Mouse (Mus musculus) G1E (cell line): ENCODE results near the gene Spen.

Source experiments
- CTCF ChIP-seq: IDR thresholded peaks from 2 replicates; pipeline ENCODE4 v1.5.1; 2012; ENCODE audit warnings: low read depth, low read length, inconsistent platforms, mixed read lengths
- GATA2 ChIP-seq: IDR thresholded peaks from 2 replicates; pipeline ENCODE4 v1.6.1; 2012; ENCODE audit warnings: low read depth, low read length, inconsistent platforms, borderline replicate concordance

GRCm38 (mm10) chr4:141477681-141478102 lies 60.7 kb downstream of the Spen start:
- no peak for TF ChIP-seq CTCF
- TF ChIP-seq GATA2 = no peak
